Mouse (Mus musculus): ENCODE measurements at regions not wholly inside any gene's neighbourhood (a gene's known extent, or its start where the extent isn't known, plus 50 kb on each side); places are given as distances from the start of the nearest gene placed in this dataset.

GRCm38 (mm10) chr6:39269706-39270105, 63.1 kb upstream of the Kdm7a start:
- no peak for TF ChIP-seq CTCF (IDR thresholded peaks at IDR 0.05; ENCODE audit: borderline replicate concordance, extremely low read depth, insufficient read depth, insufficient read length)
- TF ChIP-seq POLR2A (IDR thresholded peaks at IDR 0.05; ENCODE audit: borderline replicate concordance, extremely low read depth, insufficient read depth, insufficient read length, poor library complexity, severe bottlenecking): no peak

Data from brain, embryonic 14.5 days (tissue).